ENCODE assay signal across 26 mouse cellular contexts in the genomic region with DNA sequence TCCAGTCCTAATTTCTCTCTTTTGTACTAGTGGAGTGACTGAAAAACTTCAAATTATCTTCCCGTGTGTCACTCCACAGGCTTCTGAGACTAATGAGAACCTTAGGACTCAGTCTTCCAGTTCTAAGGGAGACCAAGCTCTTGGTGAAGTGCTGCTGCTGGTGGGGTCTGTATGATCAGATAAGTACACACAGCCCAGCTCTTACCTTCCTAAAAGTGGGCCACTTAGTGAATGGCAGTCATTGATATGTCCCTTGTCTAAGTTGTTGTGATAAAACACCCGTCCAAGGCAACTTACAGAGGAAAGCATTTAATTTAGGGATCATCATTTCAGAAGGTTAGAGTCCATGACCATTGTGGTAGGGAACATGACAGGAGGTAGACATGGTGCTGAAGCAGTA.
DNase-seq lines count a peak whose midpoint lies in the region; ATAC-seq and TF ChIP-seq lines count a peak whose summit lies in the region.
"Had no signal": no experiment of that assay in that cellular context is flagged by ENCODE, and none has a peak within 500 bp of the region (broad histone marks: within the 10 kb centered on the region; RNA-seq: fewer than 3 reads in every experiment).

No protein-coding gene starts in this region.

- H3K4me1 ChIP-seq in liver, embryonic 11.5 days (replicated peaks; ENCODE audit: control insufficient read depth, insufficient read depth, low read length): no peaks in the 10 kb centered on the region
- no peaks in the 10 kb centered on the region for H3K4me1 ChIP-seq in liver, postnatal 0 days (ENCODE audit: insufficient read depth)
- no peaks in the 10 kb centered on the region for H3K4me1 ChIP-seq in stomach, postnatal 0 days (replicated peaks; ENCODE audit: control insufficient read depth, insufficient read depth)
- H3K4me1 ChIP-seq: embryonic facial prominence, embryonic 13.5 days; embryonic facial prominence, embryonic 15.5 days; forebrain, embryonic 10.5 days; forebrain, embryonic 12.5 days had no signal

- H3K9ac ChIP-seq in liver, embryonic 11.5 days (ENCODE audit: low read depth, low read length): no peak overlapping the region
- H3K9ac ChIP-seq in liver, postnatal 0 days (replicated peaks): no peak overlapping the region
- H3K9ac ChIP-seq in stomach, postnatal 0 days (ENCODE audit: low read length): no peak overlapping the region
- H3K9ac ChIP-seq: embryonic facial prominence, embryonic 13.5 days; embryonic facial prominence, embryonic 15.5 days; forebrain, embryonic 12.5 days had no signal

- WGBS in liver, embryonic 11.5 days: 58% methylated on average over 2 of the region's 2 CpGs
- WGBS in liver, postnatal 0 days (ENCODE audit: insufficient replicate concordance): 68% methylated on average over 2 of the region's 2 CpGs
- WGBS in stomach, postnatal 0 days: 84% methylated on average over 2 of the region's 2 CpGs

- no peak overlapping the region for H3K4me3 ChIP-seq in liver, embryonic 11.5 days (ENCODE audit: low read depth, low read length)
- H3K4me3 ChIP-seq in liver, postnatal 0 days (ENCODE audit: low read depth, low read length): no peak overlapping the region
- H3K4me3 ChIP-seq in stomach, postnatal 0 days (ENCODE audit: low read depth, low read length): no peak overlapping the region
- H3K4me3 ChIP-seq: embryonic facial prominence, embryonic 13.5 days; embryonic facial prominence, embryonic 15.5 days; erythroblast, embryonic 14.5 days; forebrain, embryonic 10.5 days; forebrain, embryonic 12.5 days had no signal

- TF ChIP-seq CTCF in liver, postnatal 0 days (IDR thresholded peaks at IDR 0.05; ENCODE audit: low read depth): no peak
- no peak for TF ChIP-seq CTCF in stomach, postnatal 0 days (IDR thresholded peaks at IDR 0.05; ENCODE audit: low read depth)

- TF ChIP-seq EP300 in liver, postnatal 0 days (IDR thresholded peaks at IDR 0.05; ENCODE audit: low read depth): no peak
- TF ChIP-seq EP300 in stomach, postnatal 0 days (optimal IDR thresholded peaks at IDR 0.05): no peak

- no peaks in the 10 kb centered on the region for H3K27me3 ChIP-seq in liver, embryonic 11.5 days (replicated peaks; ENCODE audit: control insufficient read depth, insufficient read depth, low read length)
- no peaks in the 10 kb centered on the region for H3K27me3 ChIP-seq in liver, postnatal 0 days (ENCODE audit: insufficient read depth, low read length)
- no peaks in the 10 kb centered on the region for H3K27me3 ChIP-seq in stomach, postnatal 0 days (ENCODE audit: control insufficient read depth, insufficient read depth, low read length)
- H3K27me3 ChIP-seq: embryonic facial prominence, embryonic 13.5 days; embryonic facial prominence, embryonic 15.5 days; forebrain, embryonic 12.5 days; Patski had no signal

- peak; percentile 75 for ATAC-seq in liver, embryonic 11.5 days (replicated peaks; ENCODE audit: low FRiP score)
- no peak for ATAC-seq in liver, postnatal 0 days
- no peak for ATAC-seq in stomach, postnatal 0 days (ENCODE audit: low FRiP score, low TSS enrichment)
- ATAC-seq: activated CD4-positive, CD25-positive, alpha-beta regulatory T cell, adult 4 months; CD4-positive, CD25-positive, alpha-beta regulatory T cell, adult 4 months; forebrain, embryonic 14.5 days; forebrain, embryonic 16.5 days; Patski had no signal

- DNase-seq in heart, adult 11 months: peak; percentile 35
- DNase-seq in heart, adult 8-10 months (ENCODE audit: low spot score): no peak
- DNase-seq in liver, embryonic 11.5 days (ENCODE audit: low spot score): no peak
- DNase-seq in liver, postnatal 0 days: no peak
- peak; percentile 0 for DNase-seq in stomach, postnatal 0 days (ENCODE audit: low spot score)
- DNase-seq: adrenal gland, adult 8-10 months; adrenal gland, postnatal 14 days; adrenal gland, postnatal 36 days; B cell, adult 2 months; cerebellum, adult 11-12 months; cerebellum, adult 2 months; cerebellum, adult 9-10 months; cerebellum, postnatal 14 days; cerebellum, postnatal 36 days; embryo, embryonic 11 days had no signal

- no peak overlapping the region for H3K27ac ChIP-seq in liver, embryonic 11.5 days (ENCODE audit: low read depth, low read length)
- H3K27ac ChIP-seq in liver, postnatal 0 days (ENCODE audit: low read depth): no peak overlapping the region
- H3K27ac ChIP-seq in stomach, postnatal 0 days (replicated peaks): no peak overlapping the region
- H3K27ac ChIP-seq: embryonic facial prominence, embryonic 13.5 days; embryonic facial prominence, embryonic 15.5 days; forebrain, embryonic 10.5 days; forebrain, embryonic 12.5 days had no signal

- H3K36me3 ChIP-seq in liver, embryonic 11.5 days (ENCODE audit: control insufficient read depth, insufficient read depth, low read length): no peaks in the 10 kb centered on the region
- H3K36me3 ChIP-seq in liver, postnatal 0 days (replicated peaks; ENCODE audit: insufficient read depth, low read length): no peaks in the 10 kb centered on the region
- H3K36me3 ChIP-seq in stomach, postnatal 0 days (ENCODE audit: control insufficient read depth, insufficient read depth, low read length): no peaks in the 10 kb centered on the region
- H3K36me3 ChIP-seq: embryonic facial prominence, embryonic 13.5 days; embryonic facial prominence, embryonic 15.5 days; forebrain, embryonic 10.5 days; forebrain, embryonic 12.5 days; G1E had no signal

- no peak overlapping the region for H3K4me2 ChIP-seq in liver, embryonic 11.5 days
- no peak overlapping the region for H3K4me2 ChIP-seq in liver, postnatal 0 days (ENCODE audit: low read depth, low read length)
- no peak overlapping the region for H3K4me2 ChIP-seq in stomach, postnatal 0 days (replicated peaks; ENCODE audit: low read depth)
- H3K4me2 ChIP-seq: embryonic facial prominence, embryonic 13.5 days; embryonic facial prominence, embryonic 15.5 days; forebrain, embryonic 12.5 days had no signal

- H3K9me3 ChIP-seq in liver, embryonic 11.5 days (ENCODE audit: control insufficient read depth, low read length): no peaks in the 10 kb centered on the region
- H3K9me3 ChIP-seq in liver, postnatal 0 days (ENCODE audit: low read length): no peaks in the 10 kb centered on the region
- no peaks in the 10 kb centered on the region for H3K9me3 ChIP-seq in stomach, postnatal 0 days (ENCODE audit: control insufficient read depth, low read length)
- H3K9me3 ChIP-seq: embryonic facial prominence, embryonic 13.5 days; embryonic facial prominence, embryonic 15.5 days; forebrain, embryonic 10.5 days; forebrain, embryonic 12.5 days; G1E had no signal

Comparison
In these comparisons a context has a peak if more than half of its experiments do, and no peak if none do; other contexts are left out.
1. DNase-seq: peak in heart, adult 11 months (single experiment) and stomach, postnatal 0 days (single experiment); none in heart, adult 8-10 months (single experiment), liver, embryonic 11.5 days (single experiment) and liver, postnatal 0 days (single experiment).